Comparison of ENCODE assay signal across 8 mouse cellular contexts in genomic region chr9:44478229-44478921, GRCm38 (mm10). TPM values are rescaled to one million over a fixed set of nuclear protein-coding genes. Genes with fewer than 3 reads are reported as not detected.
A peak's percentile ranks its signal among the peaks of the same experiment; 100 is the strongest.
DNase-seq lines count a peak whose midpoint lies in the region; ATAC-seq and TF ChIP-seq lines count a peak whose summit lies in the region.
"Had no signal": no experiment of that assay in that cellular context is flagged by ENCODE, and none has a peak within 500 bp of the region (broad histone marks: within the 10 kb centered on the region; RNA-seq: fewer than 3 reads in every experiment).

No protein-coding gene starts in this region.

- no peaks in the 10 kb centered on the region for H3K36me3 ChIP-seq in ES-E14 (ENCODE audit: control insufficient read depth, insufficient read depth, low read length, poor library complexity, severe bottlenecking)
- H3K36me3 ChIP-seq in forebrain, embryonic 12.5 days (replicated peaks), result no peaks in the 10 kb centered on the region
- no peaks in the 10 kb centered on the region for H3K36me3 ChIP-seq in limb, embryonic 12.5 days
- no peaks in the 10 kb centered on the region for H3K36me3 ChIP-seq in midbrain, embryonic 14.5 days (ENCODE audit: control insufficient read depth, insufficient read depth, low read length)

- in situ Hi-C loops in ES-E14 (cut with MboI; ENCODE audit: low sequenced_read_pairs in 2 of 2, unreplicated experiment in 2 of 2), result no loop called here

- H3K27me3 ChIP-seq in forebrain, embryonic 12.5 days, result peaks cover 4% of the 10 kb centered on the region; the same call in 1 of the 2 replicates
- 0 out of 2 replicates have a peak, but pooled peaks cover 3% of the 10 kb centered on the region for H3K27me3 ChIP-seq in limb, embryonic 12.5 days
- no peaks in the 10 kb centered on the region for H3K27me3 ChIP-seq in midbrain, embryonic 14.5 days (ENCODE audit: control insufficient read depth, insufficient read depth, low read length)

- under 1% methylated on average over 20 of the region's 27 CpGs for WGBS in forebrain, embryonic 12.5 days
- WGBS in limb, embryonic 12.5 days, result 1% methylated on average over 24 of the region's 27 CpGs
- WGBS in midbrain, embryonic 14.5 days, result under 1% methylated on average over 24 of the region's 27 CpGs

- H3K27ac ChIP-seq in ES-E14 (ENCODE audit: insufficient read depth, low read depth, low read length, poor library complexity, severe bottlenecking), result no peak overlapping the region; the same call in 1 of the 2 replicates
- peak overlapping the region; percentile 99 for H3K27ac ChIP-seq in forebrain, embryonic 12.5 days
- H3K27ac ChIP-seq in limb, embryonic 12.5 days, result peak overlapping the region; percentile 99
- peak overlapping the region; percentile 97 for H3K27ac ChIP-seq in midbrain, embryonic 14.5 days (replicated peaks; ENCODE audit: low read depth, low read length)

- peak overlapping the region; percentile 65 to 92 for H3K4me3 ChIP-seq in ES-E14 (ENCODE audit: insufficient read depth in 1 of 2, low read depth in 1 of 2, low read length in 2 of 2, poor library complexity in 1 of 2, severe bottlenecking in 1 of 2)
- peak overlapping the region; percentile 74 for H3K4me3 ChIP-seq in forebrain, embryonic 12.5 days (replicated peaks)
- peak overlapping the region; percentile 82 for H3K4me3 ChIP-seq in limb, embryonic 12.5 days (replicated peaks)
- peak overlapping the region; percentile 81 for H3K4me3 ChIP-seq in midbrain, embryonic 14.5 days (replicated peaks; ENCODE audit: low read depth, low read length)

- H3K9me3 ChIP-seq in ES-E14 (ENCODE audit: control insufficient read depth, insufficient read depth, low read depth, low read length), result no peaks in the 10 kb centered on the region
- no peaks in the 10 kb centered on the region for H3K9me3 ChIP-seq in forebrain, embryonic 12.5 days
- H3K9me3 ChIP-seq in limb, embryonic 12.5 days, result 0 out of 2 replicates have a peak, but pooled peaks cover 3% of the 10 kb centered on the region
- H3K9me3 ChIP-seq in midbrain, embryonic 14.5 days (ENCODE audit: control insufficient read depth, low read length), result no peaks in the 10 kb centered on the region

- H3K9ac ChIP-seq in ES-E14 (ENCODE audit: insufficient read depth, low read depth, low read length, poor library complexity, severe bottlenecking), result peak overlapping the region; percentile 29; the same call in 1 of the 2 replicates
- H3K9ac ChIP-seq in forebrain, embryonic 12.5 days, result peak overlapping the region; percentile 86
- H3K9ac ChIP-seq in limb, embryonic 12.5 days (replicated peaks), result peak overlapping the region; percentile 88
- H3K9ac ChIP-seq in midbrain, embryonic 14.5 days (replicated peaks; ENCODE audit: low read length), result peak overlapping the region; percentile 77

- no peak for DNase-seq in ES-E14 (ENCODE audit: low read depth, low spot score)
- peak; percentile 94 for DNase-seq in brain, adult 2 months (ENCODE audit: low read depth, low spot score)
- peak; percentile 68 for DNase-seq in induced T-regulatory cell, adult 2 months (ENCODE audit: low read depth)
- DNase-seq in midbrain, embryonic 14.5 days, result peak; percentile 94
- peak; percentile 79 for DNase-seq in testis, postnatal 10 days (ENCODE audit: low spot score)

- H3K4me1 ChIP-seq in ES-E14 (ENCODE audit: control insufficient read depth in 2 of 2, insufficient read depth in 2 of 2, low read length in 2 of 2, poor library complexity in 1 of 2), result peaks cover 1 to 2% of the 10 kb centered on the region in 2 experiments; a peak in 1 of 4 replicates
- peaks cover 33% of the 10 kb centered on the region for H3K4me1 ChIP-seq in forebrain, embryonic 12.5 days
- peaks cover 23% of the 10 kb centered on the region for H3K4me1 ChIP-seq in limb, embryonic 12.5 days (replicated peaks)
- H3K4me1 ChIP-seq in midbrain, embryonic 14.5 days (ENCODE audit: control insufficient read depth, insufficient read depth, low read length), result peaks cover 11% of the 10 kb centered on the region; the same call in 1 of the 2 replicates

- peak overlapping the region; percentile 98 for H3K4me2 ChIP-seq in forebrain, embryonic 12.5 days
- H3K4me2 ChIP-seq in limb, embryonic 12.5 days, result peak overlapping the region; percentile 93
- H3K4me2 ChIP-seq in midbrain, embryonic 14.5 days (ENCODE audit: low read length), result peak overlapping the region; percentile 72

- peak; percentile 62 for ATAC-seq in forebrain, embryonic 12.5 days (ENCODE audit: low FRiP score)
- ATAC-seq in limb, embryonic 12.5 days (ENCODE audit: insufficient number of reproducible peaks, insufficient read depth, low FRiP score, low TSS enrichment, low read depth), result peak; percentile 57
- ATAC-seq in midbrain, embryonic 14.5 days (ENCODE audit: low FRiP score, low TSS enrichment), result peak; percentile 79

TF ChIP-seq in ES-E14, 5 proteins besides CTCF, POLR2A, EP300 and RAD21:
- TF ChIP-seq HCFC1 (IDR thresholded peaks at IDR 0.05; ENCODE audit: borderline replicate concordance, insufficient read depth, low read length), result no peak
TF ChIP-seq in ES-E14: peak in this region for 0.

RNA-seq across cellular contexts. Expression of gene Bcl9l, which starts 4.2 kb away (rescaled TPM):
- total RNA-seq in ES-E14 (2012; rRNA removed), result 4.9 and 6.7 TPM in 2 replicates
- polyA plus RNA-seq in forebrain, embryonic 12.5 days (2016; fragmentation: Nextera tagmentation; extraction: Ambion mirVana), result 10.6 and 10.7 TPM in 2 replicates
- 14.3 and 17.3 TPM in 2 replicates for polyA plus RNA-seq in limb, embryonic 12.5 days (2016; fragmentation: Nextera tagmentation; extraction: Ambion mirVana)
- 12.6 and 14.9 TPM in 2 replicates for polyA plus RNA-seq in midbrain, embryonic 14.5 days (2014; fragmentation: Nextera tagmentation; extraction: Ambion mirVana)

RNA-seq across cellular contexts. Expression of gene Upk2, which starts 23.6 kb away (rescaled TPM):
- total RNA-seq in ES-E14 (2012; rRNA removed), result 0.31 and 1.1 TPM in 2 replicates
- 0.29 TPM in 1 of 2 replicates, not detected in the other for polyA plus RNA-seq in forebrain, embryonic 12.5 days (2016; fragmentation: Nextera tagmentation; extraction: Ambion mirVana)
- 0.31 and 0.65 TPM in 2 replicates for polyA plus RNA-seq in limb, embryonic 12.5 days (2016; fragmentation: Nextera tagmentation; extraction: Ambion mirVana)
- not detected in 2 replicates for polyA plus RNA-seq in midbrain, embryonic 14.5 days (2014; fragmentation: Nextera tagmentation; extraction: Ambion mirVana)

RNA-seq across cellular contexts. Expression of gene Foxr1, which starts 37.4 kb away (rescaled TPM):
- total RNA-seq in ES-E14 (2012; rRNA removed), result 0.79 and 1.9 TPM in 2 replicates
- polyA plus RNA-seq in forebrain, embryonic 12.5 days (2016; fragmentation: Nextera tagmentation; extraction: Ambion mirVana), result not detected in 2 replicates
- polyA plus RNA-seq in limb, embryonic 12.5 days (2016; fragmentation: Nextera tagmentation; extraction: Ambion mirVana), result 0.18 TPM in 1 of 2 replicates, not detected in the other
- not detected in 2 replicates for polyA plus RNA-seq in midbrain, embryonic 14.5 days (2014; fragmentation: Nextera tagmentation; extraction: Ambion mirVana)
- total RNA-seq: gastrocnemius, postnatal 4 days had no signal

Comparison
In these comparisons a context has a peak if more than half of its experiments do, and no peak if none do; other contexts are left out.
1. H3K9ac ChIP-seq: peak in every context shown above with its lines; median percentile 88 in limb, embryonic 12.5 days; 86 in forebrain, embryonic 12.5 days; 77 in midbrain, embryonic 14.5 days; 29 in ES-E14.